Mouse (Mus musculus) forebrain, embryonic 14.5 days (tissue): ENCODE results near the gene Pphln1. TPM values are rescaled to one million over a fixed set of nuclear protein-coding genes. Genes with fewer than 3 reads are reported as not detected.

Experiments used
- ATAC-seq: fragments of 200-750 bp; cut with Nextera tagmentation; 2 replicates; pipeline ENCODE4 v1.8.0; 2017; ENCODE audit warnings: mild to moderate bottlenecking, moderate library complexity
- DNase-seq: peaks from one replicate; pipeline ENCODE4 v3.0.0-alpha.2; 2015; ENCODE audit warnings: low spot score
- H3K27ac ChIP-seq: fragments of 300-500 bp; sonication (generic); 2 replicates; pipeline ENCODE4 v1.5.1; 2014; ENCODE audit warnings: low read depth, mild to moderate bottlenecking, control low read depth, low read length, moderate library complexity
- H3K27me3 ChIP-seq: fragments of 300-500 bp; sonication (generic); replicated peaks from 2 replicates; pipeline ENCODE4 v1.6.1; 2014; ENCODE audit warnings: low read length, control low read depth, mixed read lengths; ENCODE audit not compliant: control insufficient read depth, insufficient read depth
- H3K36me3 ChIP-seq: fragments of 300-500 bp; sonication (generic); 2 replicates; pipeline ENCODE4 v1.6.1; 2014; ENCODE audit warnings: low read length, control low read depth; ENCODE audit not compliant: control insufficient read depth, insufficient read depth
- H3K4me1 ChIP-seq: fragments of 300-500 bp; sonication (generic); 2 replicates; pipeline ENCODE4 v1.6.1; 2014; ENCODE audit warnings: antibody characterized with exemption, low read length, control low read depth; ENCODE audit not compliant: control insufficient read depth, insufficient read depth
- H3K4me2 ChIP-seq: fragments of 300-500 bp; sonication (generic); 2 replicates; pipeline ENCODE4 v1.6.1; 2014; ENCODE audit warnings: mild to moderate bottlenecking, control low read depth, low read length
- H3K4me3 ChIP-seq: fragments of 300-500 bp; sonication (generic); 2 replicates; pipeline ENCODE4 v1.5.1; 2014; ENCODE audit warnings: low read depth, low read length, control low read depth
- H3K9ac ChIP-seq: fragments of 300-500 bp; sonication (generic); 2 replicates; pipeline ENCODE4 v1.6.1; 2014; ENCODE audit warnings: mild to moderate bottlenecking, low read length, control low read depth, moderate library complexity
- H3K9me3 ChIP-seq: fragments of 300-500 bp; sonication (generic); replicated peaks from 2 replicates; pipeline ENCODE4 v1.6.1; 2016; ENCODE audit warnings: low read length, control low read depth, mixed read lengths; ENCODE audit not compliant: control insufficient read depth
- WGBS: fragments of 180-500 bp; shearing (Covaris S2); extraction: QIAGEN DNeasy Blood & Tissue Kit; methylation state at CpG from one replicate; pipeline ENCODE4 v1.1.7; 2014; 5-methylcytosine and 5-hydroxymethylcytosine counted together
- polyA plus RNA-seq: library from polyadenylated mRNA; unstranded; fragments of >200 nt; fragmentation: Nextera tagmentation; extraction: Ambion mirVana; gene quantifications from 2 replicates; pipeline ENCODE4 v1.2.1, GENCODE M21; 2014

Gene Pphln1
- polyA plus RNA-seq, 1 experiment from 2014 or later, result 29.3 TPM

- no peaks in the 10 kb centered on the region for H3K4me1 ChIP-seq
- no peak overlapping the region for H3K27ac ChIP-seq
- H3K9ac ChIP-seq, result no peak overlapping the region
- H3K4me2 ChIP-seq, result no peak overlapping the region
- H3K36me3 ChIP-seq, result peaks cover 18% of the 10 kb centered on the region
- ATAC-seq (no peak), DNase-seq (no peak)
- no peaks in the 10 kb centered on the region for H3K27me3 ChIP-seq
- 94% methylated on average over 9 of the region's 9 CpGs for WGBS
- no peaks in the 10 kb centered on the region for H3K9me3 ChIP-seq
- H3K4me3 ChIP-seq, result no peak overlapping the region
These were observed 16.3 kb downstream of the Pphln1 start for GRCm38 (mm10) chr15:93414456-93414855.

GRCm38 (mm10) chr15:93416300-93416699 is 18.1 kb downstream of the Pphln1 start:
- Histone ChIP-seq H3K27me3 (no peaks in the 10 kb centered on the region), H3K4me2 (no peak overlapping the region), H3K4me3 (no peak overlapping the region), H3K4me1 (no peaks in the 10 kb centered on the region), H3K36me3 (peaks cover 23% of the 10 kb centered on the region), H3K9me3 (no peaks in the 10 kb centered on the region), H3K9ac (no peak overlapping the region), H3K27ac (no peak overlapping the region)
- WGBS, result 83% methylated on average over 6 of the region's 6 CpGs
- no peak for ATAC-seq
- DNase-seq, result no peak

DNA sequence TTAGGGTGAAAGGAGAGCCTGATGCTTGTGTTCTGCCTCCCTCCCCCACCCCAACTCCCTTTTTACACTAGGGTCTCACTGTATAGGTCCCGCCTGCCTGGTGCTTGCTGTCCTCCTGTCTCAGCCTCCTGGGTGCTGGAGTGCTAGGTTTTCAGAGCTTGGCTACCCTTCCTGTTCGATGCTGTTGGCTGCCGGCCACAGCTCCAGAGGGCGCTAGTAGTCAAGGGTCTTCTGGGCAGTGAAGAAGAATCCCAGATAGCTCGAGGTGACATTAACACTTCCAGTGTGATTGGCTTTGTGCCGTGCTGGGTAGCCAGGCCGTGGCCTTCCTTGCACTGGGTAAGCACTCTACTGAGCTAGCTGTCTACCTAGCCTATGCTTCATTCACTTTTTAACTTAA is 22.4 kb downstream of the Pphln1 start:
- ATAC-seq (no peak), DNase-seq (no peak)
- Histone ChIP-seq H3K4me3 (no peak overlapping the region), H3K4me1 (no peaks in the 10 kb centered on the region), H3K9me3 (no peaks in the 10 kb centered on the region), H3K27me3 (no peaks in the 10 kb centered on the region), H3K27ac (no peak overlapping the region), H3K9ac (no peak overlapping the region), H3K36me3 (peaks cover 27% of the 10 kb centered on the region), H3K4me2 (no peak overlapping the region)
- 89% methylated on average over 7 of the region's 7 CpGs for WGBS

- H3K9me3 ChIP-seq, result no peaks in the 10 kb centered on the region
- H3K27me3 ChIP-seq, result no peaks in the 10 kb centered on the region
- DNase-seq, result no peak
- no peak overlapping the region for H3K4me2 ChIP-seq
- no peak overlapping the region for H3K4me3 ChIP-seq
- H3K4me1 ChIP-seq, result no peaks in the 10 kb centered on the region
- H3K27ac ChIP-seq, result no peak overlapping the region
- H3K9ac ChIP-seq, result no peak overlapping the region
- WGBS, result 94% methylated on average over 1 of the region's 1 CpGs
- ATAC-seq, result no peak
- peaks cover 27% of the 10 kb centered on the region for H3K36me3 ChIP-seq
These were observed 24.4 kb downstream of the Pphln1 start for GRCm38 (mm10) chr15:93422537-93422936.

GRCm38 (mm10) chr15:93433811-93434210 is 35.7 kb downstream of the Pphln1 start:
- Histone ChIP-seq H3K27me3 (no peaks in the 10 kb centered on the region), H3K9ac (no peak overlapping the region), H3K36me3 (peaks cover 7% of the 10 kb centered on the region; the same call in 1 of the 2 replicates), H3K27ac (no peak overlapping the region), H3K9me3 (no peaks in the 10 kb centered on the region), H3K4me3 (no peak overlapping the region), H3K4me2 (no peak overlapping the region), H3K4me1 (no peaks in the 10 kb centered on the region)
- WGBS, result 87% methylated on average over 11 of the region's 11 CpGs
- ATAC-seq (no peak), DNase-seq (no peak)

GRCm38 (mm10) chr15:93435998-93436397 is 37.8 kb downstream of the Pphln1 start:
- H3K4me2 ChIP-seq, result no peak overlapping the region
- H3K27me3 ChIP-seq, result no peaks in the 10 kb centered on the region
- no peaks in the 10 kb centered on the region for H3K9me3 ChIP-seq
- no peak overlapping the region for H3K4me3 ChIP-seq
- H3K27ac ChIP-seq, result no peak overlapping the region
- DNase-seq (no peak), ATAC-seq (no peak)
- WGBS, result 93% methylated on average over 12 of the region's 12 CpGs
- no peak overlapping the region for H3K9ac ChIP-seq
- H3K4me1 ChIP-seq, result no peaks in the 10 kb centered on the region
- H3K36me3 ChIP-seq, result peaks cover 7% of the 10 kb centered on the region; the same call in 1 of the 2 replicates

DNA sequence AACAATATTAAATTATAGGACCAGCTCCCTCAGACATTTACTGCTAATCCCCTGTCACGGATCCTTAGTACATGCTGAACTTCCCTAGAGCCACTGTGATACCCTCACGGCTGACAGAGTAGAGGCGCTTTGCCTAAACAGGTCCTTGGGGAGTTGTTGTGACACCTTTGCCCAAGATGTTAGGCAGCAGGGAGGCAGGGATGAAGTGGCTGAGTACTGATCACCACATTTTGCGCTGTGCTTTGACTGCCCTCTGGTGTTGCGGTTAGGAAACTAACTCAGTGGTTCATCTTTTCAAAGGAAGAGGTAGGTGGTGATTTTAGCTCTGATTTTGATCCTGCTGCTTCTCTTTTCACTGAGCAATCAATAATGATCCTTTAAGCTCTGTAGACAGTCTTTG is 40.5 kb downstream of the Pphln1 start:
- no peak overlapping the region for H3K9ac ChIP-seq
- H3K27me3 ChIP-seq, result no peaks in the 10 kb centered on the region
- H3K36me3 ChIP-seq, result peaks cover 29% of the 10 kb centered on the region
- H3K4me1 ChIP-seq, result no peaks in the 10 kb centered on the region
- no peaks in the 10 kb centered on the region for H3K9me3 ChIP-seq
- 45% methylated on average over 5 of the region's 5 CpGs for whole genome bisulfite sequencing
- no peak overlapping the region for H3K4me2 ChIP-seq
- DNase-seq, result peak; percentile 81
- 0 out of 2 replicates have a peak, but pooled peaks have one; percentile 42 for ATAC-seq
- H3K27ac ChIP-seq, result no peak overlapping the region
- no peak overlapping the region for H3K4me3 ChIP-seq

DNA sequence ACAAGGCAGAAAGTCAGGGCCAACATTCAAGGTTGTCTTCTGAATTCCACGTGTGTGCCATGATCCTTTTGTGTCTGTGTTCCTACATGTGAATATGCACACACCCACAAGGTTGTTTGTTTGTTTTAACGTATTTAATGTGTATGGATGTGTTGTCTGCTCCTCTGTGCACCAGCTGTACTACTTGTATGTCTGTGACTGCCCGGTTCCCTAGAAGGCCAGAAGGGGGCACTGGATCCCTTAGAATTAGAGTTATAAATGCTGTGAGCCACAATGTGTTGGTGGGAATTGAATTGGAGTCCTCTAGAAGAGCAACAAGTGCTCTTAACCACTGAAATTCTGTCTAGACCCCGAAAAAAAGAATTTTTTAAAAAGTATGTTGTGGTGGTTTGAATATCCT is 44.1 kb downstream of the Pphln1 start:
- Histone ChIP-seq H3K9ac (no peak overlapping the region), H3K4me1 (no peaks in the 10 kb centered on the region), H3K36me3 (peaks cover 33% of the 10 kb centered on the region), H3K4me3 (no peak overlapping the region), H3K4me2 (no peak overlapping the region), H3K27me3 (no peaks in the 10 kb centered on the region), H3K9me3 (no peaks in the 10 kb centered on the region), H3K27ac (no peak overlapping the region)
- ATAC-seq, result no peak
- 92% methylated on average over 4 of the region's 4 CpGs for WGBS
- no peak for DNase-seq

DNA sequence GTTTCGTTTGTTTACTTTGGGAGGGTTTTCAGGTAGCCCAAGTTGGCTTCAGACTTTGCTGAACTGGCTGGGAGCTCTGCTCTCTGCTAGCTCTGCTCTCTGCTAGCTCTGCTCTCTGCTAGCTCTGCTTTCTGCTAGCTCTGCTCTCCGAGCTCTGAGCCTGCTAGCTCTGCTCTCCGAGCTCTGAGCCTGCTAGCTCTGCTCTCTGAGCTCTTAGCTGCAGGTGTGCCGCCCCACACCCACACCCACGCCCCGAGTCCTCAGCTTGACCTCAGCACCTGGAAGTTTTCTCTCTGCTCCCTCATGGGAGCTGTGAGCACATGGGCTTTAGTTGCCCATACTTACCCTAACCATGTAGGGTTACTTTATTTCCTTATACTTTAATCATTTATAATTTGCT is 45.5 kb downstream of the Pphln1 start:
- peaks cover 31% of the 10 kb centered on the region for H3K36me3 ChIP-seq
- no peaks in the 10 kb centered on the region for H3K27me3 ChIP-seq
- no peak for ATAC-seq
- H3K4me2 ChIP-seq, result no peak overlapping the region
- H3K4me3 ChIP-seq, result no peak overlapping the region
- 88% methylated on average over 6 of the region's 6 CpGs for WGBS
- H3K9me3 ChIP-seq, result no peaks in the 10 kb centered on the region
- H3K27ac ChIP-seq, result no peak overlapping the region
- H3K9ac ChIP-seq, result no peak overlapping the region
- H3K4me1 ChIP-seq, result no peaks in the 10 kb centered on the region
- no peak for DNase-seq
